Mouse (Mus musculus): ENCODE data around the gene Zfp691.

GRCm38 (mm10) chr4:119133306-119133705 is 40.7 kb downstream of the Zfp691 start:
- no peak for TF ChIP-seq POLR2A (IDR thresholded peaks at IDR 0.05; ENCODE audit: insufficient read length, low read depth)
- peak in 2 of 3 experiments; percentile 48 to 55 for TF ChIP-seq MYOG (IDR thresholded peaks at IDR 0.05; ENCODE audit: control insufficient read depth in 1 of 3, insufficient read depth in 1 of 3, insufficient read length in 2 of 3, low read depth in 2 of 3)
- no peak for TF ChIP-seq USF1 (IDR thresholded peaks at IDR 0.05; ENCODE audit: low read depth)
- TF ChIP-seq POLR2AphosphoS2 (IDR thresholded peaks at IDR 0.05; ENCODE audit: insufficient read length, low read depth), result no peak
- TF ChIP-seq MAX (IDR thresholded peaks at IDR 0.05; ENCODE audit: low read depth), result no peak
- TF ChIP-seq REST (IDR thresholded peaks at IDR 0.05; ENCODE audit: insufficient read depth, insufficient read length), result no peak
- no peak for TF ChIP-seq TCF12 (IDR thresholded peaks at IDR 0.05; ENCODE audit: insufficient read depth, poor library complexity, severe bottlenecking)
- TF ChIP-seq E2F4 (IDR thresholded peaks at IDR 0.05; ENCODE audit: insufficient read depth), result no peak
- peak in 2 of 3 experiments; percentile 47 to 53 for TF ChIP-seq MYOD1 (IDR thresholded peaks at IDR 0.05; ENCODE audit: control insufficient read depth in 1 of 3, insufficient read length in 2 of 3, low read depth in 2 of 3)
- TF ChIP-seq SRF (IDR thresholded peaks at IDR 0.05; ENCODE audit: control insufficient read depth, insufficient read length, low read depth), result no peak
